In genomic region chr8:116637193-116637592, GRCm38 (mm10) we compare ENCODE assay signal across 20 mouse cellular contexts.
DNase-seq lines count a peak whose midpoint lies in the region; ATAC-seq and TF ChIP-seq lines count a peak whose summit lies in the region.
"Had no signal": no experiment of that assay in that cellular context is flagged by ENCODE, and none has a peak within 500 bp of the region (broad histone marks: within the 10 kb centered on the region; RNA-seq: fewer than 3 reads in every experiment).

No protein-coding gene starts in this region.

- H3K4me3 ChIP-seq in megakaryocyte, embryonic 14.5 days (replicated peaks) = peak overlapping the region; percentile 33
- no peak overlapping the region for H3K4me3 ChIP-seq in thymus, adult 2 months (ENCODE audit: control insufficient read depth, insufficient read depth, low read length)
- H3K4me3 ChIP-seq in CH12.LX (replicated peaks in 1 of 3; ENCODE audit: low read depth in 2 of 3, low read length in 2 of 3, poor library complexity in 1 of 3) = peak overlapping the region; percentile 5 to 33 (median 10)
- H3K4me3 ChIP-seq: forebrain, embryonic 10.5 days; forebrain, embryonic 15.5 days; heart, adult 2 months; hindbrain, embryonic 12.5 days; hindbrain, embryonic 15.5 days had no signal

- no peaks in the 10 kb centered on the region for H3K4me1 ChIP-seq in megakaryocyte, embryonic 14.5 days
- peaks cover 47% of the 10 kb centered on the region for H3K4me1 ChIP-seq in thymus, adult 2 months (replicated peaks; ENCODE audit: control insufficient read depth, insufficient read depth, low read length)
- H3K4me1 ChIP-seq in CH12.LX (ENCODE audit: control insufficient read depth in 1 of 2, insufficient read depth in 2 of 2) = peaks cover 33 to 77% of the 10 kb centered on the region in 2 experiments
- H3K4me1 ChIP-seq: forebrain, embryonic 10.5 days; forebrain, embryonic 15.5 days; hindbrain, embryonic 12.5 days had no signal

- TF ChIP-seq EP300 in CH12.LX (IDR thresholded peaks at IDR 0.05; ENCODE audit: low read length) = peak; percentile 64

- WGBS in thymus, adult 2 months = 94% methylated on average over 7 of the region's 7 CpGs

- peak overlapping the region; percentile 80 for H3K4me2 ChIP-seq in CH12.LX (ENCODE audit: insufficient read depth, low read depth, poor library complexity, severe bottlenecking)
- H3K4me2 ChIP-seq: forebrain, embryonic 15.5 days; heart, embryonic 11.5 days; hindbrain, embryonic 12.5 days; hindbrain, embryonic 15.5 days had no signal

- H3K79me2 ChIP-seq in CH12.LX (replicated peaks; ENCODE audit: control insufficient read depth, extremely low read depth, insufficient read depth, poor library complexity, severe bottlenecking) = no peaks in the 10 kb centered on the region

- TF ChIP-seq CTCF in thymus, adult 2 months (IDR thresholded peaks at IDR 0.05; ENCODE audit: borderline replicate concordance, control insufficient read depth, extremely low read depth, insufficient read depth, low read length, poor library complexity) = no peak
- TF ChIP-seq CTCF in CH12.LX (conservative IDR thresholded peaks at IDR 0.05 in 1 of 2, IDR thresholded peaks at IDR 0.05 in 1 of 2; ENCODE audit: low read depth in 2 of 2, low read length in 2 of 2) = no peak

- H3K9me3 ChIP-seq in megakaryocyte, embryonic 14.5 days = peaks cover 5% of the 10 kb centered on the region; the same call in 1 of the 2 replicates
- no peaks in the 10 kb centered on the region for H3K9me3 ChIP-seq in CH12.LX (replicated peaks; ENCODE audit: low read length)
- H3K9me3 ChIP-seq: forebrain, embryonic 10.5 days; forebrain, embryonic 15.5 days; hindbrain, embryonic 12.5 days; hindbrain, embryonic 15.5 days had no signal

- no peaks in the 10 kb centered on the region for H3K36me3 ChIP-seq in megakaryocyte, embryonic 14.5 days (replicated peaks; ENCODE audit: low read length)
- no peaks in the 10 kb centered on the region for H3K36me3 ChIP-seq in thymus, adult 2 months (ENCODE audit: control insufficient read depth, insufficient read depth, low read length)
- H3K36me3 ChIP-seq in CH12.LX (replicated peaks in 1 of 2; ENCODE audit: control insufficient read depth in 1 of 2, insufficient read depth in 1 of 2, low read length in 1 of 2) = no peaks in the 10 kb centered on the region
- H3K36me3 ChIP-seq: forebrain, embryonic 10.5 days; forebrain, embryonic 15.5 days; G1E; hindbrain, embryonic 12.5 days; hindbrain, embryonic 15.5 days had no signal

- no peaks in the 10 kb centered on the region for H3K27me3 ChIP-seq in megakaryocyte, embryonic 14.5 days (replicated peaks)
- H3K27me3 ChIP-seq in thymus, adult 2 months (ENCODE audit: control insufficient read depth, insufficient read depth, low read length) = no peaks in the 10 kb centered on the region
- no peaks in the 10 kb centered on the region for H3K27me3 ChIP-seq in CH12.LX (replicated peaks)
- H3K27me3 ChIP-seq: forebrain, embryonic 15.5 days; hindbrain, embryonic 12.5 days; hindbrain, embryonic 15.5 days; Patski had no signal

- no peak for TF ChIP-seq POLR2A in thymus, adult 2 months (IDR thresholded peaks at IDR 0.05; ENCODE audit: control insufficient read depth, extremely low read depth, insufficient read depth, low read length, poor library complexity)
- no peak for TF ChIP-seq POLR2A in CH12.LX (IDR thresholded peaks at IDR 0.05; ENCODE audit: low read depth, low read length)

- 0 out of 2 replicates have a peak overlapping the region, but pooled peaks have one; percentile 31 for H3K27ac ChIP-seq in thymus, adult 2 months (ENCODE audit: control insufficient read depth, insufficient read depth, low read length)
- H3K27ac ChIP-seq in CH12.LX (ENCODE audit: insufficient read depth, low read depth) = peak overlapping the region; percentile 95
- H3K27ac ChIP-seq: forebrain, embryonic 10.5 days; forebrain, embryonic 15.5 days; heart, adult 2 months; hindbrain, embryonic 12.5 days; hindbrain, embryonic 15.5 days had no signal

- ATAC-seq in megakaryocyte, adult 5-6 weeks (ENCODE audit: poor library complexity, severe bottlenecking) = no peak
- ATAC-seq: forebrain, embryonic 15.5 days; Patski had no signal

- in situ Hi-C loops in CH12.LX (cut with MboI; ENCODE audit: low pct_ligation_motif_present, low pct_unique_long_range_greater_than_20kb, low sequenced_read_pairs) = no loop called here

- no peak for DNase-seq in thymus, adult 2 months
- no peak for DNase-seq in thymus, postnatal 10 days (ENCODE audit: low spot score in 2 of 2)
- DNase-seq in CH12.LX (ENCODE audit: extremely low read depth) = no peak
- no peak for DNase-seq in layer of hippocampus, adult 11-12 months (ENCODE audit: low spot score)
- DNase-seq: adrenal gland, postnatal 10 days; adrenal gland, postnatal 36 days; cerebellum, adult 18-20 months; cerebellum, adult 9-10 months; cerebellum, postnatal 14 days; gastrocnemius, postnatal 25 days; heart, adult 2 months had no signal

- dilution Hi-C loops in CH12.LX (cut with MboI; ENCODE audit: extremely low pct_ligation_motif_present, extremely low pct_unique_long_range_greater_than_20kb, low sequenced_read_pairs) = no loop called here

- peak overlapping the region; percentile 12; the same call in 1 of the 2 replicates for H3K9ac ChIP-seq in CH12.LX (ENCODE audit: insufficient read depth, low read depth)
- H3K9ac ChIP-seq: forebrain, embryonic 15.5 days; hindbrain, embryonic 12.5 days; hindbrain, embryonic 15.5 days had no signal

- no peak for TF ChIP-seq RAD21 in CH12.LX (IDR thresholded peaks at IDR 0.05; ENCODE audit: low read depth, low read length)

TF ChIP-seq in CH12.LX, 34 proteins besides CTCF, POLR2A, EP300 and RAD21:
- TF ChIP-seq E2F4 (IDR thresholded peaks at IDR 0.05; ENCODE audit: insufficient replicate concordance, low read depth, low read length) = no peak
- no peak for TF ChIP-seq JUND (conservative IDR thresholded peaks at IDR 0.05; ENCODE audit: low read depth, low read length)
- TF ChIP-seq TBP (conservative IDR thresholded peaks at IDR 0.05; ENCODE audit: low read depth, low read length) = no peak
- no peak for TF ChIP-seq MEF2A (IDR thresholded peaks at IDR 0.05; ENCODE audit: borderline replicate concordance, low read depth, low read length)
- peak; percentile 12; the same call in 1 of the 2 replicates for TF ChIP-seq JUN (IDR thresholded peaks at IDR 0.05; ENCODE audit: insufficient read depth, low read depth, low read length)
- TF ChIP-seq ETS1 (conservative IDR thresholded peaks at IDR 0.05; ENCODE audit: low read depth, low read length) = peak; percentile 47
- peak; percentile 81 for TF ChIP-seq BHLHE40 (IDR thresholded peaks at IDR 0.05; ENCODE audit: low read depth, low read length)
- peak; percentile 24; the same call in 1 of the 2 replicates for TF ChIP-seq IRF4 (IDR thresholded peaks at IDR 0.05; ENCODE audit: low read depth, low read length)
- TF ChIP-seq UBTF (IDR thresholded peaks at IDR 0.05; ENCODE audit: low read depth, low read length) = no peak
- TF ChIP-seq CHD1 (IDR thresholded peaks at IDR 0.05; ENCODE audit: low read depth, low read length) = no peak
- peak; percentile 69; the same call in 1 of the 2 replicates for TF ChIP-seq TCF12 (IDR thresholded peaks at IDR 0.05; ENCODE audit: low read depth, low read length)
